Mouse (Mus musculus) olfactory bulb, adult 2 months (tissue): ENCODE data around the gene Nop10. TPM values are rescaled to one million over a fixed set of nuclear protein-coding genes. Genes with fewer than 3 reads are reported as not detected.

Experiments used
- H3K27ac ChIP-seq: fragments of 200-500 bp; 2 replicates; pipeline ENCODE4 v1.5.1; 2012; ENCODE audit warnings: low read depth, low read length; ENCODE audit not compliant: insufficient read depth
- H3K4me1 ChIP-seq: fragments of 200-500 bp; 2 replicates; pipeline ENCODE4 v1.6.1; 2012; ENCODE audit warnings: low read length; ENCODE audit not compliant: control insufficient read depth, insufficient read depth
- H3K4me3 ChIP-seq: fragments of 200-500 bp; 2 replicates; pipeline ENCODE4 v1.5.1; 2012; ENCODE audit warnings: mild to moderate bottlenecking, low read depth, low read length, moderate library complexity; ENCODE audit not compliant: insufficient read depth
- CTCF ChIP-seq: fragments of 200-500 bp; IDR thresholded peaks from 2 replicates; pipeline ENCODE4 v1.5.1; 2012; ENCODE audit warnings: low read depth, mild to moderate bottlenecking, low read length, moderate library complexity; ENCODE audit not compliant: insufficient read depth
- POLR2A ChIP-seq: fragments of 200-500 bp; IDR thresholded peaks from 2 replicates; pipeline ENCODE4 v1.6.1; 2012; ENCODE audit warnings: mild to moderate bottlenecking, low read depth, low read length, moderate library complexity; ENCODE audit not compliant: insufficient read depth
- WGBS: fragments of 180-500 bp; shearing (Covaris S2); methylation state at CpG from one replicate; pipeline ENCODE4 v1.1.7; 2018; 5-methylcytosine and 5-hydroxymethylcytosine counted together
- polyA plus RNA-seq: library from polyadenylated mRNA; stranded (reverse); fragments of >200 nt; gene quantifications from 2 replicates; pipeline ENCODE4 v1.2.4, GENCODE M21; 2012; ENCODE audit warnings: low replicate concordance; ENCODE audit not compliant: missing spikeins, insufficient read depth, insufficient read length

Gene Nop10
- polyA plus RNA-seq, 1 experiment = not detected

GRCm38 (mm10) chr2:112239212-112239934 is 22.4 kb upstream of the Nop10 start, which contains the start of gene Lpcat4:
TSS of gene Lpcat4 (plus strand) at chr2:112239468.
- Histone ChIP-seq H3K4me3 (peak within 1 kb of the TSS; percentile 93), H3K4me1 (peaks cover 9% of the 10 kb centered on the region), H3K27ac (peak within 1 kb of the TSS; percentile 93)
- TF ChIP-seq POLR2A (peak; percentile 58; the same call in 1 of the 2 replicates), CTCF (peak; percentile 87)
- WGBS = under 1% methylated on average over 93 of the region's 94 CpGs

- TF ChIP-seq POLR2A (no peak), CTCF (no peak)
- under 1% methylated on average over 28 of the region's 28 CpGs for WGBS
These were observed 21.6 kb upstream of the Nop10 start for GRCm38 (mm10) chr2:112239935-112240721.

GRCm38 (mm10) chr2:112241787-112242186 is 19.9 kb upstream of the Nop10 start:
- Histone ChIP-seq H3K4me1 (peaks cover 9% of the 10 kb centered on the region), H3K4me3 (no peak overlapping the region), H3K27ac (no peak overlapping the region)
- 87% methylated on average over 14 of the region's 14 CpGs for WGBS
- TF ChIP-seq POLR2A (no peak), CTCF (no peak)

More at GRCm38 (mm10) chr2:112239935-112240721, 21.6 kb upstream of the Nop10 start:
- H3K27ac ChIP-seq = peak overlapping the region; percentile 70
- H3K4me3 ChIP-seq = peak overlapping the region; percentile 93
- H3K4me1 ChIP-seq = peaks cover 9% of the 10 kb centered on the region

GRCm38 (mm10) chr2:112245307-112245706 is 16.4 kb upstream of the Nop10 start:
- 83% methylated on average over 5 of the region's 5 CpGs for WGBS
- no peak overlapping the region for H3K27ac ChIP-seq
- H3K4me3 ChIP-seq = no peak overlapping the region

GRCm38 (mm10) chr2:112246193-112246592 is 15.5 kb upstream of the Nop10 start:
- TF ChIP-seq POLR2A = no peak
- TF ChIP-seq CTCF = no peak
- 73% methylated on average over 6 of the region's 6 CpGs for WGBS

More at GRCm38 (mm10) chr2:112245307-112245706, 16.4 kb upstream of the Nop10 start:
- H3K4me1 ChIP-seq = peaks cover 9% of the 10 kb centered on the region
- TF ChIP-seq POLR2A = no peak
- no peak for TF ChIP-seq CTCF

GRCm38 (mm10) chr2:112247323-112247722 is 14.4 kb upstream of the Nop10 start:
- H3K4me1 ChIP-seq = no peaks in the 10 kb centered on the region
- TF ChIP-seq POLR2A (no peak), CTCF (no peak)
- no peak overlapping the region for H3K4me3 ChIP-seq
- H3K27ac ChIP-seq = no peak overlapping the region
- WGBS = 85% methylated on average over 10 of the region's 10 CpGs

More at GRCm38 (mm10) chr2:112246193-112246592, 15.5 kb upstream of the Nop10 start:
- H3K4me1 ChIP-seq = peaks cover 6% of the 10 kb centered on the region
- H3K27ac ChIP-seq = no peak overlapping the region
- H3K4me3 ChIP-seq = no peak overlapping the region

- Histone ChIP-seq H3K27ac (no peak overlapping the region), H3K4me3 (no peak overlapping the region), H3K4me1 (no peaks in the 10 kb centered on the region)
- TF ChIP-seq CTCF (no peak), POLR2A (no peak)
- 91% methylated on average over 10 of the region's 10 CpGs for WGBS
These were observed 11.8 kb upstream of the Nop10 start for GRCm38 (mm10) chr2:112249780-112250453.

GRCm38 (mm10) chr2:112254675-112255515 is 6.8 kb upstream of the Nop10 start:
- no peak for TF ChIP-seq POLR2A
- TF ChIP-seq CTCF = no peak
- H3K27ac ChIP-seq = no peak overlapping the region
- H3K4me3 ChIP-seq = no peak overlapping the region
- H3K4me1 ChIP-seq = no peaks in the 10 kb centered on the region
- 76% methylated on average over 7 of the region's 7 CpGs for WGBS
